Mouse (Mus musculus) midbrain, embryonic 14.5 days (tissue): Measurements from ENCODE around the gene Leo1. TPM values are rescaled to one million over a fixed set of nuclear protein-coding genes. Genes with fewer than 3 reads are reported as not detected.

ENCODE experiments used
- ATAC-seq: fragments of 200-750 bp; cut with Nextera tagmentation; 2 replicates; pipeline ENCODE4 v1.8.0; 2017; ENCODE audit warnings: moderate number of reproducible peaks, moderate library complexity; ENCODE audit not compliant: low FRiP score, low TSS enrichment
- DNase-seq: peaks from one replicate; pipeline ENCODE4 v3.0.0-alpha.2; 2015
- H3K27ac ChIP-seq: fragments of 300-500 bp; sonication (generic); replicated peaks from 2 replicates; pipeline ENCODE4 v1.5.1; 2014; ENCODE audit warnings: mild to moderate bottlenecking, low read depth, low read length, moderate library complexity
- H3K27me3 ChIP-seq: fragments of 300-500 bp; sonication (generic); 2 replicates; pipeline ENCODE4 v1.6.1; 2014; ENCODE audit warnings: low read length, control low read depth, mixed read lengths; ENCODE audit not compliant: control insufficient read depth, insufficient read depth
- H3K36me3 ChIP-seq: fragments of 300-500 bp; sonication (generic); 2 replicates; pipeline ENCODE4 v1.6.1; 2014; ENCODE audit warnings: low read length, control low read depth; ENCODE audit not compliant: control insufficient read depth, insufficient read depth
- H3K4me1 ChIP-seq: fragments of 300-500 bp; sonication (generic); 2 replicates; pipeline ENCODE4 v1.6.1; 2014; ENCODE audit warnings: mild to moderate bottlenecking, antibody characterized with exemption, low read length, control low read depth; ENCODE audit not compliant: control insufficient read depth, insufficient read depth
- H3K4me2 ChIP-seq: fragments of 300-500 bp; sonication (generic); 2 replicates; pipeline ENCODE4 v1.6.1; 2014; ENCODE audit warnings: mild to moderate bottlenecking, low read length, moderate library complexity
- H3K4me3 ChIP-seq: fragments of 300-500 bp; sonication (generic); replicated peaks from 2 replicates; pipeline ENCODE4 v1.5.1; 2014; ENCODE audit warnings: low read depth, low read length
- H3K9ac ChIP-seq: fragments of 300-500 bp; sonication (generic); replicated peaks from 2 replicates; pipeline ENCODE4 v1.6.1; 2014; ENCODE audit warnings: mild to moderate bottlenecking, low read length, moderate library complexity
- H3K9me3 ChIP-seq: fragments of 300-500 bp; sonication (generic); 2 replicates; pipeline ENCODE4 v1.6.1; 2016; ENCODE audit warnings: low read length, control low read depth, mixed read lengths; ENCODE audit not compliant: control insufficient read depth
- WGBS: fragments of 180-500 bp; shearing (Covaris S2); extraction: QIAGEN DNeasy Blood & Tissue Kit; methylation state at CpG from one replicate; pipeline ENCODE4 v1.1.7; 2014; 5-methylcytosine and 5-hydroxymethylcytosine counted together
- polyA plus RNA-seq: library from polyadenylated mRNA; unstranded; fragments of >200 nt; fragmentation: Nextera tagmentation; extraction: Ambion mirVana; gene quantifications from 2 replicates; pipeline ENCODE4 v1.2.1, GENCODE M21; 2014

Gene Leo1
- polyA plus RNA-seq, 1 experiment from 2014 or later: 39.8 TPM

- no peaks in the 10 kb centered on the region for H3K4me1 ChIP-seq
- no peak overlapping the region for H3K4me2 ChIP-seq
- no peaks in the 10 kb centered on the region for H3K27me3 ChIP-seq
- no peak overlapping the region for H3K4me3 ChIP-seq
- no peak for ATAC-seq
- no peaks in the 10 kb centered on the region for H3K36me3 ChIP-seq
- no peaks in the 10 kb centered on the region for H3K9me3 ChIP-seq
- no peak overlapping the region for H3K27ac ChIP-seq
- WGBS: 79% methylated on average over 16 of the region's 16 CpGs
- no peak for DNase-seq
- no peak overlapping the region for H3K9ac ChIP-seq
Observed at GRCm38 (mm10) chr9:75430822-75431621, 10.3 kb upstream of the Leo1 start.

DNA sequence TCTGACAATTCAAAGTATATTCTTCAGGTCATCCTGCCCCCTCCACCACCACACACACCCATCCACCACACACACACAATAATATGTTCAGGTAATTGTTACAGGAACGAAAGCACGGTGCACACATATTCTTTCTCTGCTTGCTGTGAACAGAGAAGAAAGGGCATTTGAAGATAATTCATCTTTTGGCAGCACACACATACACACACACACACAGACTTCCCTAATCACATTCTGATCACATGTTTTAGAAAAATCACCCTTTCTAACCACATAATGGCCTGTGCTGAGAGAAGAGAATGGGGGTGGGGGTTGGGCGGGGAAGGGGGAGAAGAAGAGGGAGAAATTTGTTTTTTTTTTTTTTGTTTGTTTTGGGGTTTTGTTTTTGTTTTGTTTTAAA is 8.6 kb upstream of the Leo1 start:
- no peak for DNase-seq
- Histone ChIP-seq H3K27ac (no peak overlapping the region), H3K9ac (no peak overlapping the region), H3K4me3 (no peak overlapping the region), H3K9me3 (no peaks in the 10 kb centered on the region), H3K4me1 (no peaks in the 10 kb centered on the region), H3K36me3 (no peaks in the 10 kb centered on the region), H3K4me2 (no peak overlapping the region), H3K27me3 (no peaks in the 10 kb centered on the region)
- WGBS: 83% methylated on average over 3 of the region's 3 CpGs
- ATAC-seq: no peak

DNA sequence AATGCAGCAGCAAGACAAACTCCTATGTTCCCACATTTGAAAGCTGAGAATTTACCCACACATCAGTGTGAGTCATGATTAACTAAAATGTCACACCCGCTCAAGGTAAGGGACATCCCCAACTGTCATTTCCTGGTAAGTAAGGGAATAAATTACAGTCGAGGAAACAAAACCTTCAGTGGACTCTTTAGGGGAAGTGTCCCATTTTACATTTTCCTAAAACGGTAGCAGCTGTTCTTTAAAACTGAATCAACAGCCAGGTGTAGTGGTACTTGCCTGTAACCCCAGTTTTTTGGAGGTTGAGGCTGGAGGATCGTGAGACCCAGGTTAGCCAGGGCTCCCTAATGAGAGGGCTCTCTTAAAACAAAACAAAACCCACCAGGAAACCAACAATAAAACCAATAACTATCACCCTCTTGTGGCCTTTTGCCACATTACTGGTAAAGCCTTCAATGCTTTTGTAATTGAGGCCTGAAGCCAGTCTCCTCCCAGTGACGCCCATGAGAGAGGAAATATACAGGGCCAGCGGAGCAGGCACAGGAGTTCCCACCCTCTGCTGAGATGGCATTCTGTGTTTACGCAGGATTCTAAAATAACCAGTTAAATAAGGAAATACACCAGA is 7.0 kb upstream of the Leo1 start:
- H3K27ac ChIP-seq: no peak overlapping the region
- no peak overlapping the region for H3K4me2 ChIP-seq
- no peaks in the 10 kb centered on the region for H3K36me3 ChIP-seq
- DNase-seq (peak; percentile 76), ATAC-seq (0 out of 2 replicates have a peak, but pooled peaks have one; percentile 41)
- H3K9me3 ChIP-seq: no peaks in the 10 kb centered on the region
- H3K4me3 ChIP-seq: no peak overlapping the region
- 45% methylated on average over 7 of the region's 7 CpGs for WGBS
- H3K9ac ChIP-seq: no peak overlapping the region
- H3K27me3 ChIP-seq: no peaks in the 10 kb centered on the region
- H3K4me1 ChIP-seq: no peaks in the 10 kb centered on the region

DNA sequence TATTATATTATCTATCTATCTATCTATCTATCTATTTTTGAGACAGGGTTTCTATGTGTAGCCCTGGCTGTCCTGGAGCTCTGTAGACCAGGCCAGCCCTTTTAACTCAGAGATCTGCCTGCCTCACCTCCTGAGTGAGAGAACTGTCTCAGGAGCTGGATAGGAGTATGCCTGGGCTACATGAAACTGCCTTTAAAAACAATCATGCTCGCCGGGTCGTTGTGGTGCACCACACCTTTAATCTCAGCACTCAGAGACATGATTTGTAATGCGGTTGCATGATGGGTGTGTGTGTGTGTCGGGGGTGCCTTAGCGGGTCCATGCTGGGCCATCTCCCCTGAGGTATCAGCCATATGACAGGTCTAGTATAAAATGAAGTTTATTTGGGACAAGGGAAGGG is 6.5 kb upstream of the Leo1 start:
- DNase-seq: no peak
- Histone ChIP-seq H3K4me1 (no peaks in the 10 kb centered on the region), H3K4me3 (no peak overlapping the region), H3K36me3 (no peaks in the 10 kb centered on the region), H3K27me3 (no peaks in the 10 kb centered on the region), H3K9me3 (no peaks in the 10 kb centered on the region), H3K27ac (no peak overlapping the region), H3K4me2 (no peak overlapping the region), H3K9ac (no peak overlapping the region)
- 80% methylated on average over 6 of the region's 6 CpGs for WGBS
- ATAC-seq: no peak

DNA sequence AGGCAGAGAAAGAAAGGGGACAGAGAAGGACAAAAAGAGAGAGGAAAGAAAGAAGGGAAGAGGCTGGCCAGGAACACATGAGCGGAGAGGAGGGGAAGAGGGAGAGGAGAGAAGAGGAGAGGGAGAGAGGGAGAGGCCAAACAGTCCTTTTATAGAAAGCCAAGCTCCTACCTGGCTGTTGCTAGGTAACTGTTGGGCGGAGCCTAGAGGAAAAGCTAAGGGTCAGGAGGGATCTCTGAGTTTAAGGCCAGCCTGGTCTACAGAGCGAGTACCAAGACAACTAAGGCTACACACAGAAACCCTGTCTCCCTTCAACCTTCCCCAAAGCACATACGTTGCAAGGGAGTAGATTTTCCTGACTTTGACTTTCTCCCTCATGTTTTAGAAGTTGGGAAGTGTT is 6.0 kb upstream of the Leo1 start:
- WGBS: 85% methylated on average over 4 of the region's 4 CpGs
- H3K27me3 ChIP-seq: no peaks in the 10 kb centered on the region
- no peaks in the 10 kb centered on the region for H3K36me3 ChIP-seq
- H3K9ac ChIP-seq: no peak overlapping the region
- H3K4me1 ChIP-seq: no peaks in the 10 kb centered on the region
- no peak overlapping the region for H3K4me2 ChIP-seq
- H3K9me3 ChIP-seq: no peaks in the 10 kb centered on the region
- DNase-seq (no peak), ATAC-seq (no peak)
- no peak overlapping the region for H3K4me3 ChIP-seq
- no peak overlapping the region for H3K27ac ChIP-seq

DNA sequence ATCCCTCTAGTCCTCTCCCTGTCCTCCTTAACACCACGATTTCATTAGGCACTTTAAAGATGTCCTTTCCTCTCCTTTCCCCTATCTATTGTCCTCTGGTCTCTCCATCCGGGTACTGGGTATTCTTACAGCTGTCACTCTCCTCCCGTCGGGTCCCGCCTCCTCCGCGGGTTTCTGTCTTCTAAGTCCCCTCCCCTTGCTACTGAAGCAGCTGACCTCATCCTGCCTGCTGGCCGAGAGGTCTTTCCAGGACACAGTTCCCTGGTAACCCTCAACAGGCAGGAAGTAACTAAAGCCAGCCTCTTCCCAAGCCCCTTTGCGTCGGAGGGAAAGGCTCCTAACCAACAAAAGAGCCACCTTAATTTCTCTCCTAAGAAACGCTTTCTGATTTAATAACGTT is 5.4 kb upstream of the Leo1 start:
- Histone ChIP-seq H3K4me2 (0 out of 2 replicates have a peak overlapping the region, but pooled peaks have one; percentile 11), H3K9ac (no peak overlapping the region), H3K4me1 (no peaks in the 10 kb centered on the region), H3K4me3 (no peak overlapping the region), H3K27ac (no peak overlapping the region), H3K27me3 (no peaks in the 10 kb centered on the region), H3K9me3 (no peaks in the 10 kb centered on the region), H3K36me3 (no peaks in the 10 kb centered on the region)
- WGBS: 2% methylated on average over 12 of the region's 12 CpGs
- peak; percentile 38; the same call in 1 of the 2 replicates for ATAC-seq
- peak; percentile 67 for DNase-seq

- Histone ChIP-seq H3K4me2 (no peak overlapping the region), H3K27ac (no peak overlapping the region), H3K4me3 (no peak overlapping the region), H3K9ac (no peak overlapping the region), H3K4me1 (peaks cover 9% of the 10 kb centered on the region), H3K9me3 (no peaks in the 10 kb centered on the region), H3K36me3 (no peaks in the 10 kb centered on the region), H3K27me3 (no peaks in the 10 kb centered on the region)
- DNase-seq (peak; percentile 20), ATAC-seq (no peak)
- WGBS: 30% methylated on average over 6 of the region's 6 CpGs
Observed at GRCm38 (mm10) chr9:75437653-75438385, 3.5 kb upstream of the Leo1 start.

GRCm38 (mm10) chr9:75441691-75442131 is 387 bp downstream of the Leo1 start:
- WGBS: under 1% methylated on average over 31 of the region's 31 CpGs
- Histone ChIP-seq H3K27ac (peak overlapping the region; percentile 85), H3K4me2 (peak overlapping the region; percentile 68), H3K27me3 (no peaks in the 10 kb centered on the region), H3K9me3 (no peaks in the 10 kb centered on the region), H3K4me1 (peaks cover 11% of the 10 kb centered on the region), H3K36me3 (peaks cover 23% of the 10 kb centered on the region), H3K9ac (peak overlapping the region; percentile 89), H3K4me3 (peak overlapping the region; percentile 76)
- DNase-seq (no peak), ATAC-seq (peak; percentile 83)
